Mouse (Mus musculus): ENCODE results near the gene Shisa6.

The Shisa6 gene

DNA sequence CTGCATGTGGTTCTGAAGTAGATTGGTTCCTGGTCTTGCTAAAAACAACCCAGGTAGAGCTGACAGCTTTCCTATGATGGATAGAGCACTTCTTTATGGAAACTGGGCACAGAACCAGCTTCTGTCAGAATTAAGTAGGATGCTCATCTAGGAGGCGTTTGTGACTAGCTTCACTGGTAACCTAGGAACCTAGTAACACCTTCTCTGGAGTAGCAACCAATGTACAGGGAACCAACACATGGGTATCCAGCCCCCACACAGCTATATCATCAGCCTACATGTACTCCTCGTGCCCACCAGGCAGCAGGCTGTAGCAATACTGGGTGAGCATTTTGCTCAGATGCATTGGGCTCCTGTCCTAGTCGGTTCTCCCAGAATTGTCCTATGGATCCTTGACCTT lies 307.3 kb downstream of the Shisa6 start:
- DNase-seq, result peak; percentile 64

DNA sequence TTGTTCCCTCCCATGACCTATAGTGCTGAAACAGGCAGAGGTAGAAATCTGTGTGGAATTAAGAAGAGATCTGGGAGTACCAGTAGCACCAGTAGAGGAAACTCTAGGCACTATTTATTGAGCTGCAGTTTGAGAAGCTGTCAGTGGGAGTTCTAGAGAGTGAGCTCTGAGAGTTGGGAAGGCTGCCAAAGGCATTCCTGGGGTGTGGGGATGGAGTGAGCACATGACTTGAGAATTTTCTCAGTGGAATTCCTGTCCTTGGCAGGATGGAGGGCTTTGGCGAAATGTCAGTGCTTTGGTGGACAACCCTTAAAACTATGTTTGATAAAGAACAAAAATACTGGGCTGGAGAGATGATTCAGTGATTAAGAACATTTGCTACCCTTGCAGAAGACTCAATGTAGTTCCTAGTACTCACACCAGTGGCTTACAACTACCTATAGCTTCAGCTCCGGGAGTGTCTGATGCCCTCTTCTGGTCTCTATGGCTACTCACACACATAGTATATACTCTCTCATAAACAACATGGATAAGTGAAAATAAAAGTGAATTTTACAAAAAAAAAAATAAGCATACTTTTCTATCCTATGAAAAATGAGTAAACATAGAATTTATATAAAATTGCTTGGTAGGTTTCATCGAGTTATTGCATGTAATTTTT lies 337.0 kb downstream of the Shisa6 start:
- peak; percentile 45 for DNase-seq

DNA sequence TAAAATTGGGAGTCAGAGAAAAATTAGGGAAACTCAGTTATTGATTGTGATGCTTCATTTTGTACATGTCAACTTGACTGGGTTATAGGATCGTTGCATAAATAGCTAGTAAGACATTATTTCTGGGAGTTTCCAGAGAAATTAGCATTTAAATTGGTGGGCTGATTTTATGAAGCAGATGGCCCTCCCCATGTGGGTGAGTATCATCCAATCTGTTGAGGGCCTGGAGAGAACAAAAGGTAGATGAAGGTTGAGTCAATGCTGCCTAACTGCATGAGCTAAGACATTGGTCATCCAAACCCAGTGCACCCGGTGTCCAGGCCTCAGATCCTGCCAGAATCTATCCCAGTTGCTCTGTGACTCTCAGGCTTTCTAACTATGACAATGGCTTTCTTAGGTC lies 337.6 kb downstream of the Shisa6 start:
- peak; percentile 61 for DNase-seq

DNA sequence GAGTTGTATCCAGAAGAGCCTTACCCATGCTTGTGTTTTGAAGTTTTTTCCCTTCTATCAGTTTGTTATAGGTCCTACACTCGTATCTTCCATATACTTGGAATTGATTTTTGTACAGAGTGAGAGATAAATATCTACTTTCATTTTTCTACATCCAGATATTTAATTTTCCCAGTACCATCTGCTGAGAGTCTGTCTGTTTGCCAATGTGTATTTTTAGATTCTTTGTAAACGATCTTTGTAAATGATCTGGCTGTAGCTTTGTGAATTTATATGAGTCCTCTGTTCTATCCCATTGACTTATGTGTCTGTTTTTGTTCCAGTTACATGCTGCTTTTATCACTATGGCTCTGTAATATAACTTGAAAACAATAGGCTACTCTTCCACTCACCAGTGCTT lies 348.0 kb downstream of the Shisa6 start:
- DNase-seq, result peak; percentile 8

DNA sequence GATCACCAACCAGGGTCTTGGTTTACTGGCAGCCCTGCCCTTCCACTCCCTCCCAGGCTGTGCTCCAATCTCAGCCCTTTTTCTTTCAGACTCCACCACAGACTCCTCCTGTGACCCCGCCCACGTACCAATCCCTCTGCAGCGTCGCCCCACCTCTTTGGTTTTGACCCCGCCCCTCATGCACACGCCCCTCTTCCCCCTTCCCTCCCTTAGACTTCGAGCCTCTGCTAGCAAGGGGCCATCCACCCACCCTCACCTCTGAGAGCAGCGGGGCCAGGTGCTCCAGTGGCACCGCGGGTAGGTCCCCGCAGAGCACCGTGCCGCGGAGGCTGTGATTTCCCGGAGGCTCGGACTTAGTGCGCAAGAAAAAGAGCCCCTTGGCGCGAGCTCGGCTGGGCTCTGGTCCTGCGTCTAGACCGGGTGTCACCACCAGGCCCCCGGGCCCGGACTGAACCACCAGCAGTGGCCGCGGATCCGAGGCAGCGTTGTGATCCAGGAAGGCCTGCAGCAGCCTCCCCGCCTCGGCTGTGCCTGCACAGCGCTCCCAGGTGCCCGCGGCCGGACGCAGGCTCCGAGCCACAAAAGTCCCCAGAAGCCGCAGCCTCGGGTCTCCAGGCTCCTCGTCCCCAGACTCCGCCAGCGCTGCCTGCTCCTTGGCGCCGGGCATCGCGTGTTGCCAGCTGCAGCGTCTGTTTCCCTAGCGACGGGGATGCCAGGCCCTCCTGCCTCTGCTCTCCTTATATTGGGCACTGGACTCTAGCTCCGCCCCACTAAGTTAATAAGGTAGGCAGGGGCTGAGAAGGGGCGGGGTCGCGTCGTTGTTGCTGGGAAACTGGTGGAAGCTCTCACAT lies 357.7 kb downstream of the Shisa6 start, which contains the start of gene Dnah9:
Gene Dnah9 (minus strand): TSS at position 751 of the 851 bp plus-strand sequence.
- peak; percentile 94 for DNase-seq

DNA sequence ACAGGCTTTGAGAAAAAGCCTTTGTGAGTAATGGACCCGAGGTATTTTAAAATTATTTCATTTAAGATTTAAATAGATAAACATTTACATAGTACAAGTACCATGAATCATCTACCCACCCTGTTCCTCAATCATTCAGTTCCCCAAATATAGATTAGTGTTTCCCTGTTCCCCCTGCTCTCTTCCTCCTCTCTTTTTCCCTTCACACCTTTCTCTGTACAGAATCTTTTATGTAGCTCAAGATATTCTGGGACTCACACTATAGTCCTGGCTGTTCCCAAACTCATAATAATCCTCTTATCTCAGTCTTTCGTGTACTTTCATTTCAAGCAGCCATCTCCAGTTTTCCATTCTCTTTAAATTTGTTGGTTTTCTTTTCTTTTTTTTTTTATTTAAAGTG lies 361.7 kb downstream of the Shisa6 start:
- no peak for DNase-seq
